Comparison of ENCODE assay signal across 12 mouse cellular contexts in genomic region chr12:13462397-13462796, GRCm38 (mm10).
A peak's percentile ranks its signal among the peaks of the same experiment; 100 is the strongest.
DNase-seq lines count a peak whose midpoint lies in the region; TF ChIP-seq lines count a peak whose summit lies in the region.
"Had no signal": no experiment of that assay in that cellular context is flagged by ENCODE, and none has a peak within 500 bp of the region (broad histone marks: within the 10 kb centered on the region; RNA-seq: fewer than 3 reads in every experiment).

No protein-coding gene starts in this region.

- no peak overlapping the region for H3K4me2 ChIP-seq in CH12.LX (ENCODE audit: insufficient read depth, low read depth, poor library complexity, severe bottlenecking)
- H3K4me2 ChIP-seq: forebrain, embryonic 13.5 days; heart, embryonic 13.5 days; neural tube, embryonic 12.5 days had no signal

- peaks cover 14 to 52% of the 10 kb centered on the region in 2 experiments for H3K4me1 ChIP-seq in CH12.LX (ENCODE audit: control insufficient read depth in 1 of 2, insufficient read depth in 2 of 2)
- H3K4me1 ChIP-seq: forebrain, embryonic 13.5 days; neural tube, embryonic 12.5 days had no signal

- dilution Hi-C loops in CH12.LX (cut with MboI; ENCODE audit: extremely low pct_ligation_motif_present, extremely low pct_unique_long_range_greater_than_20kb, low sequenced_read_pairs) = no loop called here

- intact Hi-C loops in left cerebral cortex, postnatal 36 days (cut with DNase I) = no loop called here

- TF ChIP-seq RAD21 in CH12.LX (IDR thresholded peaks at IDR 0.05; ENCODE audit: low read depth, low read length) = no peak

- H3K27ac ChIP-seq in CH12.LX (ENCODE audit: insufficient read depth, low read depth) = no peak overlapping the region
- H3K27ac ChIP-seq: forebrain, embryonic 13.5 days; heart, embryonic 13.5 days; neural tube, embryonic 12.5 days had no signal

- H3K9ac ChIP-seq in CH12.LX (ENCODE audit: insufficient read depth, low read depth) = no peak overlapping the region
- H3K9ac ChIP-seq: forebrain, embryonic 13.5 days; heart, embryonic 13.5 days; neural tube, embryonic 12.5 days had no signal

- TF ChIP-seq POLR2A in CH12.LX (IDR thresholded peaks at IDR 0.05; ENCODE audit: low read depth, low read length) = no peak
- TF ChIP-seq POLR2A in brain, embryonic 14.5 days (IDR thresholded peaks at IDR 0.05; ENCODE audit: borderline replicate concordance, extremely low read depth, insufficient read depth, insufficient read length, poor library complexity, severe bottlenecking) = no peak

- peak; percentile 13 for DNase-seq in layer of hippocampus, adult 9-11 months
- DNase-seq in layer of hippocampus, postnatal 14 days (ENCODE audit: low spot score in 2 of 2) = no peak
- peak; percentile 54 for DNase-seq in CH12.LX (ENCODE audit: extremely low read depth)
- peak; percentile 28 for DNase-seq in brain, embryonic 14.5 days (ENCODE audit: low read depth)
- DNase-seq in left cerebral cortex, postnatal 36 days (ENCODE audit: low spot score in 2 of 2) = peak; percentile 23
- DNase-seq in kidney, postnatal 25 days = no peak
- DNase-seq in kidney, adult 11 months = no peak
- no peak for DNase-seq in thymus, postnatal 10 days (ENCODE audit: low spot score in 2 of 2)
- DNase-seq: kidney, adult 8-10 months had no signal

- H3K36me3 ChIP-seq in CH12.LX (replicated peaks in 1 of 2; ENCODE audit: control insufficient read depth in 1 of 2, insufficient read depth in 1 of 2, low read length in 1 of 2) = peaks cover 20 to 33% of the 10 kb centered on the region in 2 experiments
- H3K36me3 ChIP-seq: heart, embryonic 13.5 days; neural tube, embryonic 12.5 days had no signal

- in situ Hi-C loops in CH12.LX (cut with MboI; ENCODE audit: low pct_ligation_motif_present, low pct_unique_long_range_greater_than_20kb, low sequenced_read_pairs) = no loop called here

- H3K79me2 ChIP-seq in CH12.LX (replicated peaks; ENCODE audit: control insufficient read depth, extremely low read depth, insufficient read depth, poor library complexity, severe bottlenecking) = no peaks in the 10 kb centered on the region

- H3K4me3 ChIP-seq in CH12.LX (replicated peaks in 1 of 3; ENCODE audit: low read depth in 2 of 3, low read length in 2 of 3, poor library complexity in 1 of 3) = no peak overlapping the region
- H3K4me3 ChIP-seq: forebrain, embryonic 13.5 days; heart, embryonic 13.5 days; neural tube, embryonic 12.5 days had no signal

- no peak for TF ChIP-seq CTCF in CH12.LX (conservative IDR thresholded peaks at IDR 0.05 in 1 of 2, IDR thresholded peaks at IDR 0.05 in 1 of 2; ENCODE audit: low read depth in 2 of 2, low read length in 2 of 2)
- no peak for TF ChIP-seq CTCF in brain, embryonic 14.5 days (IDR thresholded peaks at IDR 0.05; ENCODE audit: borderline replicate concordance, extremely low read depth, insufficient read depth, insufficient read length)

- no peaks in the 10 kb centered on the region for H3K27me3 ChIP-seq in CH12.LX (replicated peaks)
- H3K27me3 ChIP-seq: forebrain, embryonic 13.5 days; heart, embryonic 13.5 days; neural tube, embryonic 12.5 days had no signal

- H3K9me3 ChIP-seq in CH12.LX (replicated peaks; ENCODE audit: low read length) = no peaks in the 10 kb centered on the region
- H3K9me3 ChIP-seq: forebrain, embryonic 13.5 days; heart, embryonic 13.5 days; neural tube, embryonic 12.5 days had no signal

- TF ChIP-seq EP300 in CH12.LX (IDR thresholded peaks at IDR 0.05; ENCODE audit: low read length) = peak; percentile 51; the same call in 1 of the 2 replicates

TF ChIP-seq in CH12.LX, 34 proteins besides CTCF, POLR2A, EP300 and RAD21:
- TF ChIP-seq IRF4 (IDR thresholded peaks at IDR 0.05; ENCODE audit: low read depth, low read length) (0 out of 2 replicates have a peak, but pooled peaks have one; percentile 37), SMC3 (IDR thresholded peaks at IDR 0.05; ENCODE audit: low read depth, low read length) (no peak), MYC (IDR thresholded peaks at IDR 0.05; ENCODE audit: low read depth, low read length) (peak; percentile 48; the same call in 1 of the 2 replicates), MAX (IDR thresholded peaks at IDR 0.05; ENCODE audit: low read length) (0 out of 2 replicates have a peak, but pooled peaks have one; percentile 50)
TF ChIP-seq in CH12.LX: peak in this region for 3.

Comparison
In these comparisons a context has a peak if more than half of its experiments do, and no peak if none do; other contexts are left out.
1. DNase-seq: peak in layer of hippocampus, adult 9-11 months (single experiment), CH12.LX (single experiment), brain, embryonic 14.5 days (single experiment) and left cerebral cortex, postnatal 36 days (2 of 2); none in layer of hippocampus, postnatal 14 days (0 of 2), kidney, postnatal 25 days (0 of 2), kidney, adult 11 months (single experiment) and thymus, postnatal 10 days (0 of 2).